Mouse (Mus musculus) hindbrain, embryonic 11.5 days (tissue): ENCODE data around the gene Nsf. TPM values are rescaled to one million over a fixed set of nuclear protein-coding genes. Genes with fewer than 3 reads are reported as not detected.

ENCODE experiments used
- ATAC-seq: fragments of 200-750 bp; cut with Nextera tagmentation; 2 replicates; pipeline ENCODE4 v1.8.0; 2017; ENCODE audit warnings: mild to moderate bottlenecking, moderate TSS enrichment, moderate library complexity; ENCODE audit not compliant: low FRiP score
- DNase-seq: peaks from one replicate; pipeline ENCODE4 v3.0.0-alpha.2; 2015; ENCODE audit warnings: low spot score
- H3K27ac ChIP-seq: fragments of 300-500 bp; sonication (generic); 2 replicates; pipeline ENCODE4 v1.5.1; 2014; ENCODE audit warnings: mild to moderate bottlenecking, low read depth, low read length
- H3K27me3 ChIP-seq: fragments of 300-500 bp; sonication (generic); 2 replicates; pipeline ENCODE4 v1.6.1; 2014; ENCODE audit warnings: mild to moderate bottlenecking, low read length, moderate library complexity, mixed read lengths; ENCODE audit not compliant: control insufficient read depth, insufficient read depth
- H3K36me3 ChIP-seq: fragments of 300-500 bp; sonication (generic); 2 replicates; pipeline ENCODE4 v1.6.1; 2014; ENCODE audit warnings: mild to moderate bottlenecking, low read length, moderate library complexity, mixed read lengths; ENCODE audit not compliant: control insufficient read depth, insufficient read depth
- H3K4me1 ChIP-seq: fragments of 300-500 bp; sonication (generic); replicated peaks from 2 replicates; pipeline ENCODE4 v1.6.1; 2014; ENCODE audit warnings: low read length, mixed read lengths; ENCODE audit not compliant: control insufficient read depth, insufficient read depth
- H3K4me2 ChIP-seq: fragments of 300-500 bp; sonication (generic); replicated peaks from 2 replicates; pipeline ENCODE4 v1.6.1; 2014; ENCODE audit warnings: mild to moderate bottlenecking, low read depth, low read length
- H3K4me3 ChIP-seq: fragments of 300-500 bp; sonication (generic); 2 replicates; pipeline ENCODE4 v1.5.1; 2014; ENCODE audit warnings: low read depth, low read length
- H3K9ac ChIP-seq: fragments of 300-500 bp; sonication (generic); 2 replicates; pipeline ENCODE4 v1.6.1; 2014; ENCODE audit warnings: low read depth, low read length
- H3K9me3 ChIP-seq: fragments of 300-500 bp; sonication (generic); 2 replicates; pipeline ENCODE4 v1.6.1; 2016; ENCODE audit warnings: low read length; ENCODE audit not compliant: control insufficient read depth
- WGBS: fragments of 180-500 bp; shearing (Covaris S2); extraction: QIAGEN DNeasy Blood & Tissue Kit; methylation state at CpG from one replicate; pipeline ENCODE4 v1.1.7; 2014; 5-methylcytosine and 5-hydroxymethylcytosine counted together
- polyA plus RNA-seq: library from polyadenylated mRNA; unstranded; fragments of >200 nt; fragmentation: Nextera tagmentation; extraction: Ambion mirVana; gene quantifications from 2 replicates; pipeline ENCODE4 v1.2.1, GENCODE M21; 2014

Gene Nsf
- polyA plus RNA-seq, 1 experiment from 2014 or later, result 59.7 TPM

DNA sequence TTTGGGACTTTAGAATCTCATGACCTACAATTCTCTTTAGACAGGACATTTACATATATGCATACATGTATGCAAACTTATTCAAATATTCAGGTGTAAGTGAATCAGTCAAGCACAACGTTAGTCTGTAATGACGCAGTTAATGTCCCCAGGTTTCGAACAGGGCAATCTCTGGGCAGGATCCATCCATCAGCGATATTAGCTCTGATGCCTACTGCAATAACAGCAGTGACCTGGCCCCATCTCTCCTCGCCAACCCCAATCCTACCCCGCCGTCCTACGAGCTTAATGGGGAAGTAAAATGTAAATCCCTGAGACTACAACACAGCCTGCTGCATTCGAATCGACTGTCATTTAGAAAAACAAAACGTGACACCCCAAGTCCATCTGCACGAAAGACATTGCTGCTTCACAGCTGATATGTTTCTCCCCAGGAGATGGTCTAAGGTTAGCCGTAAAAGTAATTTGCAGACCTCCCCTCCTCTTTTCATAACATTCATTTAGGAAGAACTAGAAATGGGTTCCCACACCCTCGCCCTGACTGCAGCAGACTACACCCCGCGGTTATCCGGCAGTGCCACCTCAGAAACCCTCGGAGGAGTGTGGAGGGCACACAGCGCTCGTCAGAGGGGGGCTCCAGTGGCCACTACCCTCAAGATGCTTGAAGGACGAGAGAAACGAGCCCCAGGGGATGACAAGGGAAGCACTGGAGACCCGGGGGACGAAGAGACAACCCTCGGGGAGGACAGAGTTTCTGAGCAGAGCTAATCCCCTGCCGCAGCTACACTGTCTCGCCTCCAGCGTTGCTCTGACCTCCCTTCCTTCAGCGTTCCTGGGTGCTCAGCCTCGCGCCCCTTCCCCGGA lies 592 bp downstream of the Nsf start:
- ATAC-seq, result peak; percentile 86
- H3K4me3 ChIP-seq, result peak overlapping the region; percentile 85
- H3K9ac ChIP-seq, result peak overlapping the region; percentile 93
- no peaks in the 10 kb centered on the region for H3K36me3 ChIP-seq
- H3K4me2 ChIP-seq, result peak overlapping the region; percentile 77
- DNase-seq, result no peak
- H3K27me3 ChIP-seq, result no peaks in the 10 kb centered on the region
- 2% methylated on average over 31 of the region's 32 CpGs for WGBS
- H3K27ac ChIP-seq, result peak overlapping the region; percentile 58
- peaks cover 4% of the 10 kb centered on the region; the same call in 1 of the 2 replicates for H3K4me1 ChIP-seq
- no peaks in the 10 kb centered on the region for H3K9me3 ChIP-seq

- H3K9me3 ChIP-seq, result no peaks in the 10 kb centered on the region
- H3K4me2 ChIP-seq, result peak overlapping the region; percentile 77; the same call in 1 of the 2 replicates
- peak overlapping the region; percentile 85 for H3K4me3 ChIP-seq
- no peak overlapping the region for H3K27ac ChIP-seq
- 63% methylated on average over 5 of the region's 5 CpGs for WGBS
- H3K4me1 ChIP-seq, result peaks cover 4% of the 10 kb centered on the region; the same call in 1 of the 2 replicates
- DNase-seq (no peak), ATAC-seq (no peak)
- H3K9ac ChIP-seq, result no peak overlapping the region
- H3K36me3 ChIP-seq, result no peaks in the 10 kb centered on the region
- H3K27me3 ChIP-seq, result no peaks in the 10 kb centered on the region
Measured at GRCm38 (mm10) chr11:103952635-103953031, 1.2 kb downstream of the Nsf start.

DNA sequence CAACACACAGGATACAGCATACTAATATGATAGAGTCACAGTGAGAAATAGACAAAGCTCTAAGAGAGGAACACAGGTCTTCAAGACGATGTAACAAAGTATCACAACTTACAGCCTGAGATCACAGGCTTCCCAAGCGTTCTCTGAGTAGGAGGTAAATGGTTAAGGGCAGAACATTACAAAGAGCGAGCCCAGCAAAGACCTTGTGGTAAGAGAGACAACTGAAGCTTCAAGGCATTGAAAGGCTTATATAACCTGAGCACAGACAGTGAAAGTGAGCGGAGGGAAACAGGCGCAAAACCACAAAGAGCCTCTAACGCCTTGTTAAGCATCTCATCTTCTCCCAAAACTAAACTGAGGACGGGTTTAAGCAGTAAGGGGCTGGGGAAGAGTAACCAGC lies 2.8 kb downstream of the Nsf start:
- Histone ChIP-seq H3K27me3 (no peaks in the 10 kb centered on the region), H3K4me2 (no peak overlapping the region), H3K9ac (no peak overlapping the region), H3K27ac (no peak overlapping the region), H3K9me3 (no peaks in the 10 kb centered on the region), H3K36me3 (no peaks in the 10 kb centered on the region), H3K4me1 (peaks cover 4% of the 10 kb centered on the region; the same call in 1 of the 2 replicates), H3K4me3 (no peak overlapping the region)
- 84% methylated on average over 7 of the region's 7 CpGs for WGBS
- ATAC-seq (no peak), DNase-seq (no peak)

DNA sequence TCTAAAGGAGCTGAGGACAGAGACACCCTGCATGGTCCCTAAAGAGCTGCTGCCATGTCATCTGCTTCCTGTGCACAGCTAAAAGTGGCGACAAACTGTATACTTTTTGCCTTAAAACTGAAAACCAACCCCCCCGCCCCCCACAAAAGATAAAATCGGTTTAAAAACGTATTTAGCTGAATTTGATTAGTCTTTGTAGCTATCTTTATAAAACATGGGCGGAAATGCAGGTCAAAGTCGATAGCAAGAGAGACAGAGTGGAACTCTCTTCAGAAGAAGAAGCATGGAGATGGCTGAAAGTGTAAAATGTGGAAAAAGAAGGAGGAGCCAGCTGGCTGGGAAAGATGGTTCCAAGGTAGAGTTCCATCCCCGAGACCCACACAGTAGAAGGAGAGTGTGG lies 4.9 kb downstream of the Nsf start:
- peaks cover 4% of the 10 kb centered on the region; the same call in 1 of the 2 replicates for H3K4me1 ChIP-seq
- no peak for ATAC-seq
- WGBS, result 91% methylated on average over 7 of the region's 7 CpGs

GRCm38 (mm10) chr11:103942740-103943139 lies 11.1 kb downstream of the Nsf start:
- 92% methylated on average over 4 of the region's 4 CpGs for WGBS
- DNase-seq (no peak), ATAC-seq (no peak)
- no peak overlapping the region for H3K4me3 ChIP-seq
- H3K36me3 ChIP-seq, result no peaks in the 10 kb centered on the region
- no peak overlapping the region for H3K27ac ChIP-seq
- no peak overlapping the region for H3K4me2 ChIP-seq
- no peak overlapping the region for H3K9ac ChIP-seq
- H3K4me1 ChIP-seq, result no peaks in the 10 kb centered on the region
- no peaks in the 10 kb centered on the region for H3K27me3 ChIP-seq
- H3K9me3 ChIP-seq, result no peaks in the 10 kb centered on the region

More for the DNA sequence above, 4.9 kb downstream of the Nsf start:
- Histone ChIP-seq H3K36me3 (no peaks in the 10 kb centered on the region), H3K9ac (no peak overlapping the region), H3K27ac (no peak overlapping the region), H3K27me3 (no peaks in the 10 kb centered on the region), H3K9me3 (no peaks in the 10 kb centered on the region), H3K4me2 (no peak overlapping the region), H3K4me3 (no peak overlapping the region)
- no peak for DNase-seq

- Histone ChIP-seq H3K27me3 (no peaks in the 10 kb centered on the region), H3K36me3 (no peaks in the 10 kb centered on the region), H3K9me3 (no peaks in the 10 kb centered on the region), H3K4me3 (no peak overlapping the region), H3K4me1 (no peaks in the 10 kb centered on the region), H3K27ac (no peak overlapping the region), H3K4me2 (no peak overlapping the region), H3K9ac (no peak overlapping the region)
- DNase-seq (no peak), ATAC-seq (no peak)
- WGBS, result 76% methylated on average over 5 of the region's 5 CpGs
Measured at GRCm38 (mm10) chr11:103941351-103941750, 12.5 kb downstream of the Nsf start.

GRCm38 (mm10) chr11:103940887-103941286 lies 13.0 kb downstream of the Nsf start:
- Histone ChIP-seq H3K9me3 (no peaks in the 10 kb centered on the region), H3K9ac (no peak overlapping the region), H3K27ac (no peak overlapping the region), H3K4me3 (no peak overlapping the region), H3K4me2 (no peak overlapping the region), H3K4me1 (no peaks in the 10 kb centered on the region), H3K27me3 (no peaks in the 10 kb centered on the region), H3K36me3 (no peaks in the 10 kb centered on the region)
- ATAC-seq (no peak), DNase-seq (no peak)
- WGBS, result 74% methylated on average over 6 of the region's 6 CpGs

- 94% methylated on average over 25 of the region's 25 CpGs for WGBS
- no peak for ATAC-seq
- no peaks in the 10 kb centered on the region for H3K27me3 ChIP-seq
- H3K4me1 ChIP-seq, result no peaks in the 10 kb centered on the region
- no peak for DNase-seq
- H3K4me2 ChIP-seq, result no peak overlapping the region
- H3K9ac ChIP-seq, result no peak overlapping the region
- no peak overlapping the region for H3K4me3 ChIP-seq
- no peaks in the 10 kb centered on the region for H3K9me3 ChIP-seq
- H3K27ac ChIP-seq, result no peak overlapping the region
- no peaks in the 10 kb centered on the region for H3K36me3 ChIP-seq
Measured at GRCm38 (mm10) chr11:103937976-103938728, 15.7 kb downstream of the Nsf start.
